Mouse (Mus musculus) cortical plate, adult 2 months (tissue): ENCODE measurements around the gene Kmt5b. TPM values are rescaled to one million over a fixed set of nuclear protein-coding genes. Genes with fewer than 3 reads are reported as not detected.

Experiments used
- H3K27ac ChIP-seq: fragments of 200-500 bp; 2 replicates; pipeline ENCODE4 v1.5.1; 2012; ENCODE audit warnings: low read length, control low read depth, inconsistent platforms; ENCODE audit not compliant: insufficient read depth
- H3K4me1 ChIP-seq: fragments of 200-500 bp; 2 replicates; pipeline ENCODE4 v1.6.1; 2011; ENCODE audit warnings: low read length; ENCODE audit not compliant: control insufficient read depth, insufficient read depth
- H3K4me3 ChIP-seq: fragments of 200-500 bp; 2 replicates; pipeline ENCODE4 v1.5.1; 2011; ENCODE audit warnings: mild to moderate bottlenecking, low read length, control low read depth; ENCODE audit not compliant: insufficient read depth
- CTCF ChIP-seq: fragments of 200-500 bp; IDR thresholded peaks from 2 replicates; pipeline ENCODE4 v1.5.1; 2011; ENCODE audit warnings: mild to moderate bottlenecking, control low read depth, low read length; ENCODE audit not compliant: insufficient read depth; ENCODE audit errors: extremely low read depth
- POLR2A ChIP-seq: fragments of 200-500 bp; IDR thresholded peaks from 2 replicates; pipeline ENCODE4 v1.6.1; 2011; ENCODE audit warnings: mild to moderate bottlenecking, low read length, control low read depth; ENCODE audit not compliant: insufficient read depth; ENCODE audit errors: extremely low read depth
- polyA plus RNA-seq: library from polyadenylated mRNA; depleted of rRNA; stranded (reverse); fragments of >200 nt; gene quantifications from 2 replicates; pipeline ENCODE4 v1.2.3, GENCODE M21; 2012

Gene Kmt5b
- polyA plus RNA-seq, 1 experiment: 26.7 TPM

GRCm38 (mm10) chr19:3742716-3743115, 24.5 kb upstream of the Kmt5b start:
- H3K4me3 ChIP-seq: no peak overlapping the region
- TF ChIP-seq POLR2A: no peak
- no peak for TF ChIP-seq CTCF
- no peaks in the 10 kb centered on the region for H3K4me1 ChIP-seq
- no peak overlapping the region for H3K27ac ChIP-seq

- TF ChIP-seq CTCF: no peak
- TF ChIP-seq POLR2A: no peak
- no peaks in the 10 kb centered on the region for H3K4me1 ChIP-seq
- no peak overlapping the region; the same call in 1 of the 2 replicates for H3K4me3 ChIP-seq
- H3K27ac ChIP-seq: no peak overlapping the region
Observed at GRCm38 (mm10) chr19:3743362-3743761, 23.9 kb upstream of the Kmt5b start.

GRCm38 (mm10) chr19:3743851-3744512, 23.2 kb upstream of the Kmt5b start:
- no peaks in the 10 kb centered on the region for H3K4me1 ChIP-seq
- TF ChIP-seq POLR2A (peak; percentile 33; the same call in 1 of the 2 replicates), CTCF (no peak)
- no peak overlapping the region for H3K27ac ChIP-seq
- peak overlapping the region; percentile 42 for H3K4me3 ChIP-seq

- no peak for TF ChIP-seq CTCF
- TF ChIP-seq POLR2A: no peak
- no peak overlapping the region for H3K27ac ChIP-seq
- no peak overlapping the region for H3K4me3 ChIP-seq
- H3K4me1 ChIP-seq: no peaks in the 10 kb centered on the region
Observed at GRCm38 (mm10) chr19:3752621-3753239, 14.5 kb upstream of the Kmt5b start.

- no peaks in the 10 kb centered on the region for H3K4me1 ChIP-seq
- no peak overlapping the region for H3K4me3 ChIP-seq
- no peak for TF ChIP-seq CTCF
- TF ChIP-seq POLR2A: no peak
- no peak overlapping the region for H3K27ac ChIP-seq
Observed at GRCm38 (mm10) chr19:3753240-3753633, 14.0 kb upstream of the Kmt5b start.

GRCm38 (mm10) chr19:3753738-3754137, 13.5 kb upstream of the Kmt5b start:
- TF ChIP-seq CTCF (no peak), POLR2A (no peak)
- no peak overlapping the region for H3K4me3 ChIP-seq
- H3K27ac ChIP-seq: no peak overlapping the region
- H3K4me1 ChIP-seq: no peaks in the 10 kb centered on the region

GRCm38 (mm10) chr19:3757861-3758260, 9.4 kb upstream of the Kmt5b start:
- Histone ChIP-seq H3K4me3 (no peak overlapping the region), H3K4me1 (no peaks in the 10 kb centered on the region), H3K27ac (no peak overlapping the region)
- TF ChIP-seq POLR2A (no peak), CTCF (no peak)

GRCm38 (mm10) chr19:3765221-3765820, 1.9 kb upstream of the Kmt5b start:
- Histone ChIP-seq H3K4me1 (peaks cover 9% of the 10 kb centered on the region; the same call in 1 of the 2 replicates), H3K4me3 (no peak overlapping the region), H3K27ac (no peak overlapping the region)
- TF ChIP-seq POLR2A (no peak), CTCF (no peak)

GRCm38 (mm10) chr19:3766378-3766777, 843 bp upstream of the Kmt5b start:
- peaks cover 9% of the 10 kb centered on the region; the same call in 1 of the 2 replicates for H3K4me1 ChIP-seq
- no peak overlapping the region; the same call in 1 of the 2 replicates for H3K4me3 ChIP-seq
- TF ChIP-seq POLR2A (no peak), CTCF (no peak)
- H3K27ac ChIP-seq: no peak overlapping the region
